Mouse (Mus musculus) limb, embryonic 11.5 days (tissue): ENCODE results near the gene B3galnt1. TPM values are rescaled to one million over a fixed set of nuclear protein-coding genes. Genes with fewer than 3 reads are reported as not detected.

Experiments used
- ATAC-seq: fragments of 200-750 bp; cut with Nextera tagmentation; 2 replicates; pipeline ENCODE4 v1.8.0; 2017; ENCODE audit warnings: low read depth; ENCODE audit not compliant: insufficient number of reproducible peaks, low FRiP score, low TSS enrichment
- DNase-seq: peaks from one replicate; pipeline ENCODE4 v3.0.0-alpha.2; 2015; ENCODE audit warnings: low spot score
- H3K27ac ChIP-seq: fragments of 300-500 bp; sonication (generic); replicated peaks from 2 replicates; pipeline ENCODE4 v1.5.1; 2014; ENCODE audit warnings: low read depth, mild to moderate bottlenecking, low read length
- H3K27me3 ChIP-seq: fragments of 300-500 bp; sonication (generic); 2 replicates; pipeline ENCODE4 v1.6.1; 2014; ENCODE audit warnings: mild to moderate bottlenecking, low read length, mixed read lengths; ENCODE audit not compliant: control insufficient read depth, insufficient read depth
- H3K36me3 ChIP-seq: fragments of 300-500 bp; sonication (generic); 2 replicates; pipeline ENCODE4 v1.6.1; 2014; ENCODE audit warnings: mild to moderate bottlenecking, low read length, moderate library complexity, mixed read lengths; ENCODE audit not compliant: control insufficient read depth, insufficient read depth
- H3K4me1 ChIP-seq: fragments of 300-500 bp; sonication (generic); 2 replicates; pipeline ENCODE4 v1.6.1; 2014; ENCODE audit warnings: low read length, mixed read lengths; ENCODE audit not compliant: control insufficient read depth, insufficient read depth
- H3K4me2 ChIP-seq: fragments of 300-500 bp; sonication (generic); 2 replicates; pipeline ENCODE4 v1.6.1; 2014; ENCODE audit warnings: low read depth, mild to moderate bottlenecking, moderate library complexity; ENCODE audit not compliant: severe bottlenecking
- H3K4me3 ChIP-seq: fragments of 300-500 bp; sonication (generic); 2 replicates; pipeline ENCODE4 v1.5.1; 2014; ENCODE audit warnings: low read depth, low read length
- H3K9ac ChIP-seq: fragments of 300-500 bp; sonication (generic); 2 replicates; pipeline ENCODE4 v1.6.1; 2014; ENCODE audit warnings: mild to moderate bottlenecking, low read length
- H3K9me3 ChIP-seq: fragments of 300-500 bp; sonication (generic); 2 replicates; pipeline ENCODE4 v1.6.1; 2016; ENCODE audit warnings: low read length; ENCODE audit not compliant: control insufficient read depth
- WGBS: fragments of 180-500 bp; shearing (Covaris S2); extraction: QIAGEN DNeasy Blood & Tissue Kit; methylation state at CpG from one replicate; pipeline ENCODE4 v1.1.7; 2014; 5-methylcytosine and 5-hydroxymethylcytosine counted together
- polyA plus RNA-seq: library from polyadenylated mRNA; unstranded; fragments of >200 nt; fragmentation: Nextera tagmentation; extraction: Ambion mirVana; gene quantifications from 2 replicates; pipeline ENCODE4 v1.2.1, GENCODE M21; 2014

The B3galnt1 gene
- 27.4 and 28.1 TPM in 2 replicates for polyA plus RNA-seq

- no peak within 1 kb of the TSS; the same call in 1 of the 2 replicates for H3K27ac ChIP-seq
- no peaks in the 10 kb centered on the region for H3K36me3 ChIP-seq
- ATAC-seq (peak; percentile 87), DNase-seq (peak; percentile 73)
- no peaks in the 10 kb centered on the region for H3K4me1 ChIP-seq
- no peaks in the 10 kb centered on the region for H3K27me3 ChIP-seq
- H3K4me3 ChIP-seq: peak within 1 kb of the TSS; percentile 51
- H3K9ac ChIP-seq: peak within 1 kb of the TSS; percentile 93
- under 1% methylated on average over 63 of the region's 99 CpGs for WGBS
- H3K4me2 ChIP-seq: peak within 1 kb of the TSS; percentile 70
- H3K9me3 ChIP-seq: no peaks in the 10 kb centered on the region
These were observed at the start of gene B3galnt1 for GRCm38 (mm10) chr3:69598261-69599165. Gene B3galnt1, minus strand, starts transcription at chr3:69598960.

- Histone ChIP-seq H3K4me1 (no peaks in the 10 kb centered on the region), H3K4me3 (no peak overlapping the region), H3K4me2 (no peak overlapping the region), H3K27me3 (no peaks in the 10 kb centered on the region), H3K9me3 (no peaks in the 10 kb centered on the region), H3K9ac (no peak overlapping the region), H3K27ac (no peak overlapping the region), H3K36me3 (no peaks in the 10 kb centered on the region)
- WGBS: 85% methylated on average over 3 of the region's 3 CpGs
- DNase-seq (no peak), ATAC-seq (no peak)
These were observed 35.8 kb upstream of the B3galnt1 start for GRCm38 (mm10) chr3:69634521-69634920.

GRCm38 (mm10) chr3:69633706-69634420 is 35.1 kb upstream of the B3galnt1 start:
- Histone ChIP-seq H3K4me3 (no peak overlapping the region), H3K4me2 (no peak overlapping the region), H3K27me3 (no peaks in the 10 kb centered on the region), H3K9me3 (no peaks in the 10 kb centered on the region), H3K36me3 (no peaks in the 10 kb centered on the region), H3K9ac (no peak overlapping the region), H3K4me1 (no peaks in the 10 kb centered on the region), H3K27ac (no peak overlapping the region)
- 88% methylated on average over 12 of the region's 12 CpGs for WGBS
- ATAC-seq: no peak
- no peak for DNase-seq

GRCm38 (mm10) chr3:69626963-69627590 is 28.3 kb upstream of the B3galnt1 start:
- no peak overlapping the region for H3K4me2 ChIP-seq
- no peak overlapping the region; the same call in 1 of the 2 replicates for H3K27ac ChIP-seq
- H3K9me3 ChIP-seq: no peaks in the 10 kb centered on the region
- WGBS: 59% methylated on average over 11 of the region's 11 CpGs
- no peaks in the 10 kb centered on the region for H3K4me1 ChIP-seq
- H3K4me3 ChIP-seq: no peak overlapping the region
- DNase-seq (no peak), ATAC-seq (peak; percentile 70; the same call in 1 of the 2 replicates)
- H3K27me3 ChIP-seq: no peaks in the 10 kb centered on the region
- no peak overlapping the region for H3K9ac ChIP-seq
- H3K36me3 ChIP-seq: no peaks in the 10 kb centered on the region

GRCm38 (mm10) chr3:69626213-69626962 is 27.6 kb upstream of the B3galnt1 start:
- Histone ChIP-seq H3K27me3 (no peaks in the 10 kb centered on the region), H3K4me2 (no peak overlapping the region), H3K4me1 (no peaks in the 10 kb centered on the region), H3K4me3 (no peak overlapping the region), H3K9me3 (no peaks in the 10 kb centered on the region), H3K9ac (no peak overlapping the region), H3K36me3 (no peaks in the 10 kb centered on the region), H3K27ac (no peak overlapping the region)
- 77% methylated on average over 11 of the region's 11 CpGs for whole genome bisulfite sequencing
- ATAC-seq: peak; percentile 60; the same call in 1 of the 2 replicates
- DNase-seq: no peak

- Histone ChIP-seq H3K27me3 (no peaks in the 10 kb centered on the region), H3K4me2 (no peak overlapping the region), H3K36me3 (no peaks in the 10 kb centered on the region), H3K9me3 (no peaks in the 10 kb centered on the region), H3K9ac (no peak overlapping the region), H3K27ac (no peak overlapping the region), H3K4me3 (no peak overlapping the region), H3K4me1 (no peaks in the 10 kb centered on the region)
- no peak for ATAC-seq
- DNase-seq: no peak
- 88% methylated on average over 2 of the region's 2 CpGs for WGBS
These were observed 25.4 kb upstream of the B3galnt1 start for GRCm38 (mm10) chr3:69624182-69624581.

GRCm38 (mm10) chr3:69607909-69608308 is 9.1 kb upstream of the B3galnt1 start:
- Histone ChIP-seq H3K9ac (no peak overlapping the region), H3K36me3 (no peaks in the 10 kb centered on the region), H3K4me1 (no peaks in the 10 kb centered on the region), H3K27ac (no peak overlapping the region), H3K27me3 (no peaks in the 10 kb centered on the region), H3K4me2 (no peak overlapping the region), H3K4me3 (no peak overlapping the region), H3K9me3 (no peaks in the 10 kb centered on the region; the same call in 1 of the 2 replicates)
- ATAC-seq (no peak), DNase-seq (no peak)
- WGBS: 84% methylated on average over 5 of the region's 5 CpGs
